Mouse (Mus musculus): ENCODE results near the gene Coq9. TPM values are rescaled to one million over a fixed set of nuclear protein-coding genes. Genes with fewer than 3 reads are reported as not detected.
"Not testable (repeated sequence)": the region's sequence is repeated elsewhere in the genome, so short reads cannot be mapped to it uniquely, and the experiment has no call there.

The Coq9 gene
- polyA plus RNA-seq, 1 experiment from 2014 or later: 53.4 TPM

GRCm38 (mm10) chr8:94825170-94825569 lies 13.0 kb upstream of the Coq9 start:
- H3K36me3 ChIP-seq: peaks cover 77% of the 10 kb centered on the region

GRCm38 (mm10) chr8:94826210-94826609 lies 11.9 kb upstream of the Coq9 start:
- H3K4me1 ChIP-seq: no peaks in the 10 kb centered on the region
- H3K9ac ChIP-seq (replicated peaks): no peak overlapping the region
- 99% methylated on average over 5 of the region's 5 CpGs for WGBS
- 0 out of 2 replicates have a peak, but pooled peaks cover 3% of the 10 kb centered on the region for H3K9me3 ChIP-seq
- no peak overlapping the region for H3K4me2 ChIP-seq (replicated peaks)
- H3K36me3 ChIP-seq: peaks cover 75% of the 10 kb centered on the region
- no peaks in the 10 kb centered on the region for H3K27me3 ChIP-seq
- no peak overlapping the region for H3K4me3 ChIP-seq
- no peak for ATAC-seq (ENCODE audit: low FRiP score, low read depth)
- no peak overlapping the region for H3K27ac ChIP-seq (replicated peaks)

More at GRCm38 (mm10) chr8:94825170-94825569, 13.0 kb upstream of the Coq9 start:
- Histone ChIP-seq H3K4me3 (no peak overlapping the region), H3K9me3 (no peaks in the 10 kb centered on the region), H3K4me2 (replicated peaks) (no peak overlapping the region), H3K27ac (replicated peaks) (no peak overlapping the region), H3K9ac (replicated peaks) (no peak overlapping the region), H3K4me1 (no peaks in the 10 kb centered on the region), H3K27me3 (no peaks in the 10 kb centered on the region)
- 85% methylated on average over 6 of the region's 6 CpGs for WGBS
- no peak for ATAC-seq (ENCODE audit: low FRiP score, low read depth)

GRCm38 (mm10) chr8:94828284-94828683 lies 9.8 kb upstream of the Coq9 start:
- Histone ChIP-seq H3K4me3 (no peak overlapping the region), H3K4me2 (replicated peaks) (no peak overlapping the region), H3K9me3 (0 out of 2 replicates have a peak, but pooled peaks cover 3% of the 10 kb centered on the region), H3K36me3 (peaks cover 70% of the 10 kb centered on the region), H3K4me1 (no peaks in the 10 kb centered on the region), H3K9ac (replicated peaks) (no peak overlapping the region), H3K27ac (replicated peaks) (no peak overlapping the region), H3K27me3 (no peaks in the 10 kb centered on the region)
- WGBS: 91% methylated on average over 6 of the region's 6 CpGs
- no peak for ATAC-seq (ENCODE audit: low FRiP score, low read depth)

- 89% methylated on average over 7 of the region's 7 CpGs for WGBS
- not testable (repeated sequence) for ATAC-seq (ENCODE audit: low FRiP score, low read depth); H3K4me3 ChIP-seq; H3K9me3 ChIP-seq; H3K4me2 ChIP-seq (replicated peaks); H3K27me3 ChIP-seq; H3K27ac ChIP-seq (replicated peaks); H3K9ac ChIP-seq (replicated peaks)
- peaks cover 30% of the 10 kb centered on the region for H3K36me3 ChIP-seq
- H3K4me1 ChIP-seq: peaks cover 15% of the 10 kb centered on the region
Observed at GRCm38 (mm10) chr8:94833901-94834405, 4.2 kb upstream of the Coq9 start.

GRCm38 (mm10) chr8:94835751-94836150 lies 2.4 kb upstream of the Coq9 start:
- 95% methylated on average over 13 of the region's 13 CpGs for WGBS

GRCm38 (mm10) chr8:94836456-94837240 lies 1.5 kb upstream of the Coq9 start:
- no peak for ATAC-seq (ENCODE audit: low FRiP score, low read depth)
- Histone ChIP-seq H3K27ac (replicated peaks) (no peak overlapping the region), H3K36me3 (peaks cover 10% of the 10 kb centered on the region), H3K4me2 (replicated peaks) (peak overlapping the region; percentile 82), H3K4me3 (peak overlapping the region; percentile 95), H3K27me3 (no peaks in the 10 kb centered on the region), H3K9me3 (no peaks in the 10 kb centered on the region), H3K9ac (replicated peaks) (peak overlapping the region; percentile 92), H3K4me1 (peaks cover 19% of the 10 kb centered on the region)
- 75% methylated on average over 11 of the region's 11 CpGs for WGBS

More at GRCm38 (mm10) chr8:94835751-94836150, 2.4 kb upstream of the Coq9 start:
- Histone ChIP-seq H3K4me1 (peaks cover 19% of the 10 kb centered on the region), H3K36me3 (peaks cover 16% of the 10 kb centered on the region)
- not testable (repeated sequence) for H3K4me3 ChIP-seq; H3K27me3 ChIP-seq; H3K9ac ChIP-seq (replicated peaks); H3K27ac ChIP-seq (replicated peaks); H3K4me2 ChIP-seq (replicated peaks); H3K9me3 ChIP-seq; ATAC-seq (ENCODE audit: low FRiP score, low read depth)

GRCm38 (mm10) chr8:94838600-94838999 lies 479 bp downstream of the Coq9 start:
- Histone ChIP-seq H3K36me3 (peaks cover 5% of the 10 kb centered on the region; the same call in 1 of the 2 replicates), H3K9me3 (no peaks in the 10 kb centered on the region), H3K27me3 (no peaks in the 10 kb centered on the region), H3K9ac (replicated peaks) (peak overlapping the region; percentile 92), H3K4me2 (replicated peaks) (peak overlapping the region; percentile 82), H3K27ac (replicated peaks) (peak overlapping the region; percentile 89), H3K4me1 (peaks cover 19% of the 10 kb centered on the region), H3K4me3 (peak overlapping the region; percentile 95)
- ATAC-seq (ENCODE audit: low FRiP score, low read depth): peak; percentile 62
- under 1% methylated on average over 24 of the region's 24 CpGs for WGBS

GRCm38 (mm10) chr8:94841183-94841582 lies 3.1 kb downstream of the Coq9 start:
- 51% methylated on average over 2 of the region's 2 CpGs for WGBS
- H3K27ac ChIP-seq (replicated peaks): no peak overlapping the region
- H3K4me3 ChIP-seq: no peak overlapping the region
- H3K4me1 ChIP-seq: peaks cover 19% of the 10 kb centered on the region
- no peak overlapping the region for H3K4me2 ChIP-seq (replicated peaks)
- no peak for ATAC-seq (ENCODE audit: low FRiP score, low read depth)
- H3K36me3 ChIP-seq: peaks cover 26% of the 10 kb centered on the region
- H3K27me3 ChIP-seq: no peaks in the 10 kb centered on the region
- no peak overlapping the region for H3K9ac ChIP-seq (replicated peaks)
- no peaks in the 10 kb centered on the region for H3K9me3 ChIP-seq

- no peaks in the 10 kb centered on the region for H3K9me3 ChIP-seq
- H3K27me3 ChIP-seq: no peaks in the 10 kb centered on the region
- H3K27ac ChIP-seq (replicated peaks): no peak overlapping the region
- peaks cover 64% of the 10 kb centered on the region for H3K36me3 ChIP-seq
- H3K4me3 ChIP-seq: no peak overlapping the region
- 93% methylated on average over 5 of the region's 5 CpGs for WGBS
- no peak for ATAC-seq (ENCODE audit: low FRiP score, low read depth)
- no peaks in the 10 kb centered on the region for H3K4me1 ChIP-seq
- no peak overlapping the region for H3K9ac ChIP-seq (replicated peaks)
- H3K4me2 ChIP-seq (replicated peaks): no peak overlapping the region
Observed at GRCm38 (mm10) chr8:94850049-94850448, 11.9 kb downstream of the Coq9 start.

GRCm38 (mm10) chr8:94854761-94855160 lies 16.6 kb downstream of the Coq9 start:
- H3K27me3 ChIP-seq; H3K4me2 ChIP-seq (replicated peaks); H3K27ac ChIP-seq (replicated peaks); H3K9ac ChIP-seq (replicated peaks); ATAC-seq (ENCODE audit: low FRiP score, low read depth); H3K4me3 ChIP-seq; H3K9me3 ChIP-seq: not testable (repeated sequence)
- WGBS: 90% methylated on average over 11 of the region's 11 CpGs
- Histone ChIP-seq H3K36me3 (peaks cover 48% of the 10 kb centered on the region), H3K4me1 (peaks cover 12% of the 10 kb centered on the region)

- Histone ChIP-seq H3K27me3 (no peaks in the 10 kb centered on the region), H3K27ac (replicated peaks) (no peak overlapping the region), H3K4me2 (replicated peaks) (peak overlapping the region; percentile 71; the same call in 1 of the 2 replicates), H3K4me3 (peak overlapping the region; percentile 96; the same call in 1 of the 2 replicates), H3K4me1 (peaks cover 12% of the 10 kb centered on the region), H3K36me3 (peaks cover 45% of the 10 kb centered on the region), H3K9me3 (no peaks in the 10 kb centered on the region), H3K9ac (replicated peaks) (no peak overlapping the region; the same call in 1 of the 2 replicates)
- ATAC-seq (ENCODE audit: low FRiP score, low read depth): peak; percentile 23; the same call in 1 of the 2 replicates
- WGBS: 29% methylated on average over 5 of the region's 5 CpGs
Observed at GRCm38 (mm10) chr8:94857011-94857345, 18.9 kb downstream of the Coq9 start.

- Histone ChIP-seq H3K36me3 (peaks cover 45% of the 10 kb centered on the region), H3K4me1 (peaks cover 12% of the 10 kb centered on the region), H3K4me3 (peak within 1 kb of the TSS; percentile 96), H3K9me3 (no peaks in the 10 kb centered on the region), H3K27ac (replicated peaks) (peak within 1 kb of the TSS; percentile 75), H3K9ac (replicated peaks) (peak within 1 kb of the TSS; percentile 93), H3K27me3 (no peaks in the 10 kb centered on the region), H3K4me2 (replicated peaks) (peak within 1 kb of the TSS; percentile 71)
- 1% methylated on average over 68 of the region's 68 CpGs for WGBS
- peak; percentile 83 for ATAC-seq (ENCODE audit: low FRiP score, low read depth)
Observed at GRCm38 (mm10) chr8:94857346-94858173, 19.4 kb downstream of the Coq9 start, which contains the start of gene Polr2c. TSS of gene Polr2c (plus strand) at chr8:94857450.

Measured in midbrain, embryonic 12.5 days (tissue).